Mouse (Mus musculus) mature B cell (primary cell): Measurements from ENCODE around the gene Rhof.

Source experiments
- in situ Hi-C: fragments of 300-500 bp; cut with MboI; formaldehyde crosslinking; loops from 2 replicates; pipeline ENCODE4 v1.14.3; 2019

Gene Rhof

GRCm38 (mm10) chr5:123148073-123148722 is 15.7 kb upstream of the Rhof start:
- in situ Hi-C loops, result no loop called here

- in situ Hi-C loops, result no loop called here
These were observed 15.1 kb upstream of the Rhof start for GRCm38 (mm10) chr5:123147569-123147968.

- in situ Hi-C loops, result no loop called here
These were observed 13.9 kb upstream of the Rhof start for GRCm38 (mm10) chr5:123146357-123146756.

GRCm38 (mm10) chr5:123144746-123145590 is 12.5 kb upstream of the Rhof start:
- in situ Hi-C loops, result no loop called here

GRCm38 (mm10) chr5:123143971-123144745 is 11.7 kb upstream of the Rhof start:
- in situ Hi-C loops, result no loop called here

GRCm38 (mm10) chr5:123143251-123143970 is 10.9 kb upstream of the Rhof start:
- in situ Hi-C loops, result no loop called here

- in situ Hi-C loops, result no loop called here
These were observed 10.0 kb upstream of the Rhof start, which contains the start of gene Setd1b for GRCm38 (mm10) chr5:123142161-123143157. Gene Setd1b (plus strand): TSS chr5:123142193.

GRCm38 (mm10) chr5:123141555-123142160 is 9.2 kb upstream of the Rhof start:
- in situ Hi-C loops, result no loop called here

- in situ Hi-C loops, result no loop called here
These were observed 8.4 kb upstream of the Rhof start for GRCm38 (mm10) chr5:123140694-123141554.

GRCm38 (mm10) chr5:123139722-123140627 is 7.5 kb upstream of the Rhof start:
- in situ Hi-C loops, result no loop called here

- in situ Hi-C loops, result no loop called here
These were observed 6.6 kb upstream of the Rhof start for GRCm38 (mm10) chr5:123138953-123139721.

GRCm38 (mm10) chr5:123138230-123138911 is 5.9 kb upstream of the Rhof start:
- in situ Hi-C loops, result no loop called here

GRCm38 (mm10) chr5:123137910-123138229 is 5.4 kb upstream of the Rhof start:
- in situ Hi-C loops, result no loop called here

GRCm38 (mm10) chr5:123137044-123137909 is 4.8 kb upstream of the Rhof start:
- in situ Hi-C loops, result no loop called here

- in situ Hi-C loops, result no loop called here
These were observed 4.0 kb upstream of the Rhof start for GRCm38 (mm10) chr5:123136361-123137043.
